In genomic region chr2:131142592-131142991, GRCm38 (mm10) we compare ENCODE assay signal across 8 mouse cellular contexts. TPM values are rescaled to one million over a fixed set of nuclear protein-coding genes. Genes with fewer than 3 reads are reported as not detected.
DNase-seq lines count a peak whose midpoint lies in the region; ATAC-seq and TF ChIP-seq lines count a peak whose summit lies in the region.

No protein-coding gene starts in this region.

- no peaks in the 10 kb centered on the region; the same call in 1 of the 2 replicates for H3K4me1 ChIP-seq in bone marrow, adult 2 months (ENCODE audit: control insufficient read depth, insufficient read depth, low read length)
- no peaks in the 10 kb centered on the region for H3K4me1 ChIP-seq in forebrain, postnatal 0 days (ENCODE audit: insufficient read depth)

- TF ChIP-seq CTCF in bone marrow, adult 2 months (IDR thresholded peaks at IDR 0.05; ENCODE audit: control insufficient read depth, insufficient read depth, low read length) = peak; percentile 76
- TF ChIP-seq CTCF in forebrain, postnatal 0 days (IDR thresholded peaks at IDR 0.05; ENCODE audit: low read depth) = peak; percentile 67

- peaks cover 39% of the 10 kb centered on the region for H3K36me3 ChIP-seq in forebrain, postnatal 0 days (ENCODE audit: insufficient read depth)

- peak; percentile 93 for DNase-seq in ES-CJ7 (ENCODE audit: low read depth, low spot score)
- DNase-seq in forebrain, postnatal 0 days = peak; percentile 26
- peak; percentile 22 to 48 for DNase-seq in layer of hippocampus, postnatal 14 days (ENCODE audit: low spot score in 2 of 2)
- DNase-seq in lung, postnatal 25 days (ENCODE audit: low spot score) = peak; percentile 78
- peak; percentile 26 for DNase-seq in right cerebral cortex, adult 18-20 months
- peak; percentile 68 for DNase-seq in urinary bladder, postnatal 25 days (ENCODE audit: low spot score)

- no peaks in the 10 kb centered on the region for H3K9me3 ChIP-seq in forebrain, postnatal 0 days (ENCODE audit: low read length)

- no peaks in the 10 kb centered on the region for H3K27me3 ChIP-seq in forebrain, postnatal 0 days (ENCODE audit: insufficient read depth, low read length)

- ATAC-seq in forebrain, postnatal 0 days = peak; percentile 38; the same call in 1 of the 2 replicates
- ATAC-seq in hematopoietic stem cell, adult 5-6 weeks (replicated peaks in 1 of 2; ENCODE audit: insufficient read depth in 1 of 2, low FRiP score in 2 of 2, low TSS enrichment in 1 of 2, low read depth in 1 of 2, poor library complexity in 2 of 2, severe bottlenecking in 2 of 2) = peak; percentile 65 to 79

- WGBS in bone marrow, adult 2 months = 53% methylated on average over 18 of the region's 18 CpGs
- 39% methylated on average over 18 of the region's 18 CpGs for WGBS in forebrain, postnatal 0 days

- no peak overlapping the region for H3K4me2 ChIP-seq in forebrain, postnatal 0 days (ENCODE audit: low read depth)

- H3K4me3 ChIP-seq in bone marrow, adult 2 months (replicated peaks; ENCODE audit: control insufficient read depth, low read depth, low read length) = no peak overlapping the region
- H3K4me3 ChIP-seq in forebrain, postnatal 0 days (ENCODE audit: low read depth, low read length) = no peak overlapping the region

- no peak overlapping the region for H3K9ac ChIP-seq in forebrain, postnatal 0 days

- no peak for TF ChIP-seq POLR2A in bone marrow, adult 2 months (IDR thresholded peaks at IDR 0.05; ENCODE audit: borderline replicate concordance, control insufficient read depth, low read depth, low read length)

- H3K27ac ChIP-seq in bone marrow, adult 2 months (ENCODE audit: control insufficient read depth, insufficient read depth, low read depth, low read length, poor library complexity) = no peak overlapping the region
- H3K27ac ChIP-seq in forebrain, postnatal 0 days (ENCODE audit: low read depth, low read length) = no peak overlapping the region

RNA-seq across cellular contexts. Expression of gene Gm11037, which starts 9.3 kb away (rescaled TPM):
- not detected in 2 replicates for polyA plus RNA-seq in bone marrow, adult 2 months (2011; ENCODE audit: insufficient read depth, insufficient read length, low replicate concordance, missing spikeins)
- total RNA-seq in forebrain, postnatal 0 days (2014; rRNA removed) = not detected in 2 replicates
- not detected in 2 replicates for polyA plus RNA-seq in forebrain, postnatal 0 days (2015; fragmentation: Nextera tagmentation; extraction: Ambion mirVana)
- not detected in 2 replicates for total RNA-seq in hematopoietic stem cell, adult 5-6 weeks (2017)
- total RNA-seq in layer of hippocampus, postnatal 14 days (2021) = not detected

RNA-seq across cellular contexts. Expression of gene Hspa12b, which starts 15.5 kb away (rescaled TPM):
- 2.6 and 4.4 TPM in 2 replicates for polyA plus RNA-seq in bone marrow, adult 2 months (2011; ENCODE audit: insufficient read depth, insufficient read length, low replicate concordance, missing spikeins)
- total RNA-seq in forebrain, postnatal 0 days (2014; rRNA removed) = 5.3 and 6.3 TPM in 2 replicates
- polyA plus RNA-seq in forebrain, postnatal 0 days (2015; fragmentation: Nextera tagmentation; extraction: Ambion mirVana) = 2.2 and 2.4 TPM in 2 replicates
- 3.3 and 5.7 TPM in 2 replicates for total RNA-seq in hematopoietic stem cell, adult 5-6 weeks (2017)
- total RNA-seq in layer of hippocampus, postnatal 14 days (2021) = 10 to 100 TPM in 1 of 2 experiments, 1 to 10 TPM in 1; 8.8 to 12.5 TPM

RNA-seq across cellular contexts. Expression of gene 1700037H04Rik, which starts 17.3 kb away (rescaled TPM):
- polyA plus RNA-seq in bone marrow, adult 2 months (2011; ENCODE audit: insufficient read depth, insufficient read length, low replicate concordance, missing spikeins) = 46.9 and 57.6 TPM in 2 replicates
- total RNA-seq in forebrain, postnatal 0 days (2014; rRNA removed) = 47.2 and 95.0 TPM in 2 replicates
- 94.0 and 96.2 TPM in 2 replicates for polyA plus RNA-seq in forebrain, postnatal 0 days (2015; fragmentation: Nextera tagmentation; extraction: Ambion mirVana)
- 13.5 and 25.8 TPM in 2 replicates for total RNA-seq in hematopoietic stem cell, adult 5-6 weeks (2017)
- total RNA-seq in layer of hippocampus, postnatal 14 days (2021) = 10 to 100 TPM; 64.5 to 64.6 TPM

RNA-seq across cellular contexts. Expression of gene Cenpb, which starts 37.3 kb away (rescaled TPM):
- polyA plus RNA-seq in bone marrow, adult 2 months (2011; ENCODE audit: insufficient read depth, insufficient read length, low replicate concordance, missing spikeins) = 22.6 and 28.5 TPM in 2 replicates
- total RNA-seq in forebrain, postnatal 0 days (2014; rRNA removed) = 113 and 120 TPM in 2 replicates
- 13.0 and 17.9 TPM in 2 replicates for polyA plus RNA-seq in forebrain, postnatal 0 days (2015; fragmentation: Nextera tagmentation; extraction: Ambion mirVana)
- 15.4 and 17.4 TPM in 2 replicates for total RNA-seq in hematopoietic stem cell, adult 5-6 weeks (2017)
- 100 to 1,000 TPM; 102 to 109 TPM for total RNA-seq in layer of hippocampus, postnatal 14 days (2021)

RNA-seq across cellular contexts. Expression of gene Cdc25b, which starts 44.2 kb away (rescaled TPM):
- 179 and 183 TPM in 2 replicates for polyA plus RNA-seq in bone marrow, adult 2 months (2011; ENCODE audit: insufficient read depth, insufficient read length, low replicate concordance, missing spikeins)
- 10.6 and 11.7 TPM in 2 replicates for total RNA-seq in forebrain, postnatal 0 days (2014; rRNA removed)
- 12.4 and 15.2 TPM in 2 replicates for polyA plus RNA-seq in forebrain, postnatal 0 days (2015; fragmentation: Nextera tagmentation; extraction: Ambion mirVana)
- 14.8 and 23.1 TPM in 2 replicates for total RNA-seq in hematopoietic stem cell, adult 5-6 weeks (2017)
- 10 to 100 TPM; 17.3 to 20.8 TPM for total RNA-seq in layer of hippocampus, postnatal 14 days (2021)

Comparison
In these comparisons a context has a peak if more than half of its experiments do, and no peak if none do; other contexts are left out.
1. DNase-seq: peak in every context shown above with its lines; median percentile 93 in ES-CJ7; 78 in lung, postnatal 25 days; 68 in urinary bladder, postnatal 25 days; 35 in layer of hippocampus, postnatal 14 days; 26 in forebrain, postnatal 0 days; 26 in right cerebral cortex, adult 18-20 months.